Mouse (Mus musculus): ENCODE measurements around the gene Dmxl2. TPM values are rescaled to one million over a fixed set of nuclear protein-coding genes. Genes with fewer than 3 reads are reported as not detected.
A peak's percentile ranks its signal among the peaks of the same experiment; 100 is the strongest.

Gene Dmxl2
- polyA plus RNA-seq, 1 experiment from 2014 or later, result 6.5 TPM

- no peak overlapping the region for H3K9ac ChIP-seq
- H3K4me2 ChIP-seq, result no peak overlapping the region
- no peaks in the 10 kb centered on the region for H3K9me3 ChIP-seq
- H3K4me3 ChIP-seq, result no peak overlapping the region
- H3K4me1 ChIP-seq, result peaks cover 10% of the 10 kb centered on the region
- no peak for ATAC-seq (ENCODE audit: insufficient number of reproducible peaks, insufficient read depth, low FRiP score, low TSS enrichment, low read depth)
- H3K27ac ChIP-seq, result no peak overlapping the region
- 97% methylated on average over 2 of the region's 2 CpGs for WGBS
- no peaks in the 10 kb centered on the region for H3K36me3 ChIP-seq
- no peaks in the 10 kb centered on the region for H3K27me3 ChIP-seq
Measured at GRCm38 (mm10) chr9:54532926-54533325, 31.5 kb upstream of the Dmxl2 start.

GRCm38 (mm10) chr9:54531421-54531820 is 30.0 kb upstream of the Dmxl2 start:
- Histone ChIP-seq H3K4me1 (peaks cover 10% of the 10 kb centered on the region), H3K4me3 (no peak overlapping the region), H3K27ac (no peak overlapping the region), H3K4me2 (no peak overlapping the region), H3K36me3 (no peaks in the 10 kb centered on the region), H3K9me3 (no peaks in the 10 kb centered on the region), H3K9ac (no peak overlapping the region), H3K27me3 (no peaks in the 10 kb centered on the region)
- no peak for ATAC-seq (ENCODE audit: insufficient number of reproducible peaks, insufficient read depth, low FRiP score, low TSS enrichment, low read depth)

- H3K4me2 ChIP-seq, result no peak overlapping the region
- no peak overlapping the region for H3K27ac ChIP-seq
- peaks cover 10% of the 10 kb centered on the region for H3K4me1 ChIP-seq
- no peaks in the 10 kb centered on the region for H3K36me3 ChIP-seq
- no peaks in the 10 kb centered on the region for H3K9me3 ChIP-seq
- no peak for ATAC-seq (ENCODE audit: insufficient number of reproducible peaks, insufficient read depth, low FRiP score, low TSS enrichment, low read depth)
- no peak overlapping the region for H3K4me3 ChIP-seq
- WGBS, result 80% methylated on average over 6 of the region's 6 CpGs
- no peaks in the 10 kb centered on the region for H3K27me3 ChIP-seq
- no peak overlapping the region for H3K9ac ChIP-seq
Measured at GRCm38 (mm10) chr9:54530836-54531235, 29.4 kb upstream of the Dmxl2 start.

- peaks cover 10% of the 10 kb centered on the region for H3K4me1 ChIP-seq
- no peak overlapping the region for H3K4me3 ChIP-seq
- 74% methylated on average over 2 of the region's 2 CpGs for WGBS
- H3K9me3 ChIP-seq, result no peaks in the 10 kb centered on the region
- H3K27me3 ChIP-seq, result no peaks in the 10 kb centered on the region
- H3K9ac ChIP-seq, result no peak overlapping the region
- H3K36me3 ChIP-seq, result no peaks in the 10 kb centered on the region
- H3K27ac ChIP-seq, result no peak overlapping the region; the same call in 1 of the 2 replicates
- no peak for ATAC-seq (ENCODE audit: insufficient number of reproducible peaks, insufficient read depth, low FRiP score, low TSS enrichment, low read depth)
- H3K4me2 ChIP-seq, result no peak overlapping the region
Measured at GRCm38 (mm10) chr9:54529950-54530349, 28.5 kb upstream of the Dmxl2 start.

GRCm38 (mm10) chr9:54527694-54528093 is 26.3 kb upstream of the Dmxl2 start:
- ATAC-seq (ENCODE audit: insufficient number of reproducible peaks, insufficient read depth, low FRiP score, low TSS enrichment, low read depth), result no peak

GRCm38 (mm10) chr9:54520286-54520685 is 18.9 kb upstream of the Dmxl2 start:
- Histone ChIP-seq H3K9me3 (no peaks in the 10 kb centered on the region), H3K9ac (no peak overlapping the region), H3K4me2 (no peak overlapping the region), H3K4me3 (no peak overlapping the region), H3K27ac (no peak overlapping the region), H3K36me3 (no peaks in the 10 kb centered on the region), H3K4me1 (no peaks in the 10 kb centered on the region), H3K27me3 (no peaks in the 10 kb centered on the region)
- WGBS, result 83% methylated on average over 4 of the region's 4 CpGs
- no peak for ATAC-seq (ENCODE audit: insufficient number of reproducible peaks, insufficient read depth, low FRiP score, low TSS enrichment, low read depth)

More at GRCm38 (mm10) chr9:54527694-54528093, 26.3 kb upstream of the Dmxl2 start:
- no peaks in the 10 kb centered on the region for H3K27me3 ChIP-seq
- no peak overlapping the region for H3K27ac ChIP-seq
- no peak overlapping the region for H3K9ac ChIP-seq
- H3K4me3 ChIP-seq, result no peak overlapping the region
- no peaks in the 10 kb centered on the region for H3K9me3 ChIP-seq
- WGBS, result 67% methylated on average over 7 of the region's 7 CpGs
- no peak overlapping the region for H3K4me2 ChIP-seq
- no peaks in the 10 kb centered on the region for H3K36me3 ChIP-seq
- H3K4me1 ChIP-seq, result no peaks in the 10 kb centered on the region

- no peak for ATAC-seq (ENCODE audit: insufficient number of reproducible peaks, insufficient read depth, low FRiP score, low TSS enrichment, low read depth)
- Histone ChIP-seq H3K9ac (no peak overlapping the region), H3K27me3 (no peaks in the 10 kb centered on the region), H3K4me1 (no peaks in the 10 kb centered on the region), H3K9me3 (no peaks in the 10 kb centered on the region), H3K4me2 (no peak overlapping the region), H3K27ac (no peak overlapping the region), H3K4me3 (no peak overlapping the region), H3K36me3 (no peaks in the 10 kb centered on the region)
- WGBS, result 66% methylated on average over 7 of the region's 7 CpGs
Measured at GRCm38 (mm10) chr9:54518921-54519320, 17.5 kb upstream of the Dmxl2 start.

GRCm38 (mm10) chr9:54515991-54516390 is 14.6 kb upstream of the Dmxl2 start:
- Histone ChIP-seq H3K27ac (no peak overlapping the region), H3K4me3 (no peak overlapping the region), H3K9ac (no peak overlapping the region), H3K27me3 (no peaks in the 10 kb centered on the region), H3K4me2 (no peak overlapping the region), H3K36me3 (no peaks in the 10 kb centered on the region), H3K9me3 (no peaks in the 10 kb centered on the region), H3K4me1 (no peaks in the 10 kb centered on the region)
- WGBS, result 45% methylated on average over 2 of the region's 2 CpGs
- no peak for ATAC-seq (ENCODE audit: insufficient number of reproducible peaks, insufficient read depth, low FRiP score, low TSS enrichment, low read depth)

- ATAC-seq (ENCODE audit: insufficient number of reproducible peaks, insufficient read depth, low FRiP score, low TSS enrichment, low read depth), result no peak
- Histone ChIP-seq H3K4me1 (no peaks in the 10 kb centered on the region), H3K9me3 (no peaks in the 10 kb centered on the region), H3K27me3 (peaks cover 22% of the 10 kb centered on the region), H3K4me3 (0 out of 2 replicates have a peak overlapping the region, but pooled peaks have one; percentile 76), H3K9ac (peak overlapping the region; percentile 12; the same call in 1 of the 2 replicates), H3K27ac (no peak overlapping the region), H3K4me2 (peak overlapping the region; percentile 98), H3K36me3 (no peaks in the 10 kb centered on the region)
- 8% methylated on average over 12 of the region's 12 CpGs for WGBS
Measured at GRCm38 (mm10) chr9:54502873-54503272, 1.4 kb upstream of the Dmxl2 start.

- 4% methylated on average over 13 of the region's 13 CpGs for WGBS
- ATAC-seq (ENCODE audit: insufficient number of reproducible peaks, insufficient read depth, low FRiP score, low TSS enrichment, low read depth), result peak; percentile 2; the same call in 1 of the 2 replicates
- H3K9ac ChIP-seq, result peak overlapping the region; percentile 82
- no peaks in the 10 kb centered on the region for H3K36me3 ChIP-seq
- no peaks in the 10 kb centered on the region for H3K9me3 ChIP-seq
- H3K27me3 ChIP-seq, result peaks cover 22% of the 10 kb centered on the region
- no peak overlapping the region for H3K27ac ChIP-seq
- peak overlapping the region; percentile 76 for H3K4me3 ChIP-seq
- H3K4me1 ChIP-seq, result no peaks in the 10 kb centered on the region
- peak overlapping the region; percentile 98 for H3K4me2 ChIP-seq
Measured at GRCm38 (mm10) chr9:54502111-54502495, 677 bp upstream of the Dmxl2 start.

GRCm38 (mm10) chr9:54500832-54501452 is 484 bp downstream of the Dmxl2 start:
- H3K36me3 ChIP-seq, result no peaks in the 10 kb centered on the region
- peak overlapping the region; percentile 82 for H3K9ac ChIP-seq
- H3K4me1 ChIP-seq, result no peaks in the 10 kb centered on the region
- no peak overlapping the region for H3K27ac ChIP-seq
- no peaks in the 10 kb centered on the region for H3K9me3 ChIP-seq
- peak overlapping the region; percentile 76 for H3K4me3 ChIP-seq
- peak overlapping the region; percentile 98 for H3K4me2 ChIP-seq
- peak; percentile 50; the same call in 1 of the 2 replicates for ATAC-seq (ENCODE audit: insufficient number of reproducible peaks, insufficient read depth, low FRiP score, low TSS enrichment, low read depth)
- H3K27me3 ChIP-seq, result peaks cover 22% of the 10 kb centered on the region
- under 1% methylated on average over 43 of the region's 43 CpGs for WGBS

- Histone ChIP-seq H3K4me1 (no peaks in the 10 kb centered on the region), H3K27me3 (peaks cover 22% of the 10 kb centered on the region), H3K4me2 (no peak overlapping the region), H3K4me3 (no peak overlapping the region), H3K27ac (no peak overlapping the region), H3K9me3 (no peaks in the 10 kb centered on the region), H3K9ac (no peak overlapping the region), H3K36me3 (no peaks in the 10 kb centered on the region)
- WGBS, result 86% methylated on average over 3 of the region's 3 CpGs
- ATAC-seq (ENCODE audit: insufficient number of reproducible peaks, insufficient read depth, low FRiP score, low TSS enrichment, low read depth), result no peak
Measured at GRCm38 (mm10) chr9:54499791-54500190, 1.6 kb downstream of the Dmxl2 start.

Data from embryonic facial prominence, embryonic 13.5 days (tissue).